Mouse (Mus musculus): ENCODE results near the gene Vmn1r37.
"Not testable (repeated sequence)": the region's sequence is repeated elsewhere in the genome, so short reads cannot be mapped to it uniquely, and the experiment has no call there.

Gene Vmn1r37

GRCm38 (mm10) chr6:66729082-66729481 is at the start of gene Vmn1r37:
TSS of gene Vmn1r37 (plus strand) at chr6:66729382.
- DNase-seq (ENCODE audit: low spot score), result not testable (repeated sequence)

- DNase-seq (ENCODE audit: low spot score), result no peak
Measured at GRCm38 (mm10) chr6:66685806-66686205, 43.4 kb upstream of the Vmn1r37 start, which contains the start of gene Vmn1r35. TSS of gene Vmn1r35 (minus strand) at chr6:66685906.

GRCm38 (mm10) chr6:66708901-66709300 is 20.3 kb upstream of the Vmn1r37 start:
- no peak for DNase-seq (ENCODE audit: low spot score)

- DNase-seq (ENCODE audit: low spot score), result no peak
Measured at GRCm38 (mm10) chr6:66713854-66714253, 15.3 kb upstream of the Vmn1r37 start.

- DNase-seq (ENCODE audit: low spot score), result not testable (repeated sequence)
Measured at GRCm38 (mm10) chr6:66719068-66719467, 10.1 kb upstream of the Vmn1r37 start, which contains the start of gene Vmn1r36. TSS of gene Vmn1r36 (minus strand) at chr6:66719168.

DNA sequence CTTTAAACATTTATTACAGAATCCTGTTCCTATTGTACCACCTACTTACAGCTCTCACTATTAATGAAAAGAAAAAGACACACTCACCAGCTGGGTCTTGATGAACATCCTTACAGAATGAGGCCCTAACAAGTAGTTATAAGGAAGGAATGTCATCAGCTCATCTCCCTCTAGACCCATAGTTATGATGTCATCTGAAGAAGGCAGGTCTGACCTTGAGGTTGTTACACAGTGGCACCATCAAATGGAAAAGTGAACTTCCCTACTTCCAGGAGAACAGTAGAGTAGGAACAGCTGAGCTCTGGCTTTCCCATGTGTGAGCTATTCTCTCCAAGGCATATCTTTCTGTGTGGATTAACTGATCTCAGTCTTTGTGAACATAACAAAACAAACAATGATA is 53.3 kb downstream of the Vmn1r37 start, which contains the start of gene Vmn1r38:
Gene Vmn1r38 (minus strand): TSS at position 101 of the 400 bp plus-strand sequence.
- DNase-seq (ENCODE audit: low spot score), result not testable (repeated sequence)
